Mouse (Mus musculus): ENCODE measurements around the gene Olfr646. TPM values are rescaled to one million over a fixed set of nuclear protein-coding genes. Genes with fewer than 3 reads are reported as not detected.

The Olfr646 gene
- polyA plus RNA-seq, 1 experiment from 2014 or later, result not detected

Other genes with a start within 250 kb of the Olfr646 start
- not detected in 2 replicates for gene Olfr66, start 218.6 kb upstream of the Olfr646 start, polyA plus RNA-seq (2015; fragmentation: Nextera tagmentation; extraction: Ambion mirVana)
- gene Olfr64, start 210.4 kb upstream of the Olfr646 start, polyA plus RNA-seq (2015; fragmentation: Nextera tagmentation; extraction: Ambion mirVana), result not detected in 2 replicates
- not detected in 2 replicates for gene Olfr65, start 201.4 kb upstream of the Olfr646 start, polyA plus RNA-seq (2015; fragmentation: Nextera tagmentation; extraction: Ambion mirVana)
- not detected in 2 replicates for gene Olfr631, start 176.0 kb upstream of the Olfr646 start, polyA plus RNA-seq (2015; fragmentation: Nextera tagmentation; extraction: Ambion mirVana)
- not detected in 2 replicates for gene Olfr632, start 170.5 kb upstream of the Olfr646 start, polyA plus RNA-seq (2015; fragmentation: Nextera tagmentation; extraction: Ambion mirVana)
- gene Olfr633, start 160.4 kb upstream of the Olfr646 start, polyA plus RNA-seq (2015; fragmentation: Nextera tagmentation; extraction: Ambion mirVana), result not detected in 2 replicates
- gene Olfr635, start 133.7 kb upstream of the Olfr646 start, polyA plus RNA-seq (2015; fragmentation: Nextera tagmentation; extraction: Ambion mirVana), result not detected in 2 replicates
- not detected in 2 replicates for gene Olfr638, start 106.1 kb upstream of the Olfr646 start, polyA plus RNA-seq (2015; fragmentation: Nextera tagmentation; extraction: Ambion mirVana)
- not detected in 2 replicates for gene Olfr639, start 87.6 kb upstream of the Olfr646 start, polyA plus RNA-seq (2015; fragmentation: Nextera tagmentation; extraction: Ambion mirVana)
- not detected in 2 replicates for gene Olfr640, start 79.3 kb upstream of the Olfr646 start, polyA plus RNA-seq (2015; fragmentation: Nextera tagmentation; extraction: Ambion mirVana)
- gene Olfr641, start 69.4 kb upstream of the Olfr646 start, polyA plus RNA-seq (2015; fragmentation: Nextera tagmentation; extraction: Ambion mirVana), result not detected in 2 replicates
- not detected in 2 replicates for gene Olfr642, start 52.2 kb upstream of the Olfr646 start, polyA plus RNA-seq (2015; fragmentation: Nextera tagmentation; extraction: Ambion mirVana)
- gene 4930516K23Rik, start 43.4 kb upstream of the Olfr646 start, polyA plus RNA-seq (2015; fragmentation: Nextera tagmentation; extraction: Ambion mirVana), result not detected in 2 replicates
- not detected in 2 replicates for gene Olfr644, start 33.0 kb upstream of the Olfr646 start, polyA plus RNA-seq (2015; fragmentation: Nextera tagmentation; extraction: Ambion mirVana)
- gene Olfr645, start 19.4 kb upstream of the Olfr646 start, polyA plus RNA-seq (2015; fragmentation: Nextera tagmentation; extraction: Ambion mirVana), result not detected in 2 replicates
- not detected in 2 replicates for gene Ubqln5, start 25.0 kb downstream of the Olfr646 start, polyA plus RNA-seq (2015; fragmentation: Nextera tagmentation; extraction: Ambion mirVana)
- gene Olfr643, start 32.5 kb downstream of the Olfr646 start, polyA plus RNA-seq (2015; fragmentation: Nextera tagmentation; extraction: Ambion mirVana), result not detected in 2 replicates
- gene Ubqln3, start 38.4 kb downstream of the Olfr646 start, polyA plus RNA-seq (2015; fragmentation: Nextera tagmentation; extraction: Ambion mirVana), result not detected in 2 replicates
- not detected in 2 replicates for gene Ubqlnl, start 45.7 kb downstream of the Olfr646 start, polyA plus RNA-seq (2015; fragmentation: Nextera tagmentation; extraction: Ambion mirVana)
- 0.18 TPM in 1 of 2 replicates, not detected in the other for gene Olfm5, start 60.0 kb downstream of the Olfr646 start, polyA plus RNA-seq (2015; fragmentation: Nextera tagmentation; extraction: Ambion mirVana)
- 0.16 and 0.25 TPM in 2 replicates for gene Olfr648, start 78.5 kb downstream of the Olfr646 start, polyA plus RNA-seq (2015; fragmentation: Nextera tagmentation; extraction: Ambion mirVana)
- gene Olfr649, start 91.1 kb downstream of the Olfr646 start, polyA plus RNA-seq (2015; fragmentation: Nextera tagmentation; extraction: Ambion mirVana), result not detected in 2 replicates
- gene Trim6, start 113.9 kb downstream of the Olfr646 start, polyA plus RNA-seq (2015; fragmentation: Nextera tagmentation; extraction: Ambion mirVana), result 1.7 and 1.9 TPM in 2 replicates
- gene Trim34a, start 139.6 kb downstream of the Olfr646 start, polyA plus RNA-seq (2015; fragmentation: Nextera tagmentation; extraction: Ambion mirVana), result 2.7 and 3.0 TPM in 2 replicates
- gene Trim5, start 183.2 kb downstream of the Olfr646 start, polyA plus RNA-seq (2015; fragmentation: Nextera tagmentation; extraction: Ambion mirVana), result 0.48 and 0.72 TPM in 2 replicates
- gene Trim12a, start 210.6 kb downstream of the Olfr646 start, polyA plus RNA-seq (2015; fragmentation: Nextera tagmentation; extraction: Ambion mirVana), result 8.6 and 10.1 TPM in 2 replicates
- gene Trim34b, start 224.6 kb downstream of the Olfr646 start, polyA plus RNA-seq (2015; fragmentation: Nextera tagmentation; extraction: Ambion mirVana), result 0.08 and 0.15 TPM in 2 replicates
- gene Trim12c, start 248.5 kb downstream of the Olfr646 start, polyA plus RNA-seq (2015; fragmentation: Nextera tagmentation; extraction: Ambion mirVana), result 2.7 and 3.1 TPM in 2 replicates